Mouse (Mus musculus) liver, embryonic 11.5 days (tissue): ENCODE results near the gene C1s2. TPM values are rescaled to one million over a fixed set of nuclear protein-coding genes. Genes with fewer than 3 reads are reported as not detected.
A peak's percentile ranks its signal among the peaks of the same experiment; 100 is the strongest.
"Not testable (repeated sequence)": the region's sequence is repeated elsewhere in the genome, so short reads cannot be mapped to it uniquely, and the experiment has no call there.

Experiments
- ATAC-seq: fragments of 200-750 bp; cut with Nextera tagmentation; replicated peaks from 2 replicates; pipeline ENCODE4 v1.8.0; 2017; ENCODE audit warnings: moderate number of reproducible peaks, mild to moderate bottlenecking, moderate TSS enrichment, moderate library complexity; ENCODE audit not compliant: low FRiP score
- DNase-seq: peaks from one replicate; pipeline ENCODE4 v3.0.0-alpha.2; 2017; ENCODE audit warnings: low spot score
- H3K27ac ChIP-seq: fragments of 300-500 bp; sonication (generic); 2 replicates; pipeline ENCODE4 v1.5.1; 2014; ENCODE audit warnings: mild to moderate bottlenecking, low read depth, low read length, control low read depth
- H3K27me3 ChIP-seq: fragments of 300-500 bp; sonication (generic); replicated peaks from 2 replicates; pipeline ENCODE4 v1.6.1; 2014; ENCODE audit warnings: low read length, mixed read lengths; ENCODE audit not compliant: control insufficient read depth, insufficient read depth
- H3K36me3 ChIP-seq: fragments of 300-500 bp; sonication (generic); 2 replicates; pipeline ENCODE4 v1.6.1; 2014; ENCODE audit warnings: mild to moderate bottlenecking, low read length, moderate library complexity, mixed read lengths; ENCODE audit not compliant: control insufficient read depth, insufficient read depth
- H3K4me1 ChIP-seq: fragments of 300-500 bp; sonication (generic); replicated peaks from 2 replicates; pipeline ENCODE4 v1.6.1; 2014; ENCODE audit warnings: low read length, mixed read lengths; ENCODE audit not compliant: control insufficient read depth, insufficient read depth
- H3K4me2 ChIP-seq: fragments of 300-500 bp; sonication (generic); 2 replicates; pipeline ENCODE4 v1.6.1; 2014; ENCODE audit warnings: mild to moderate bottlenecking, control low read depth, moderate library complexity
- H3K4me3 ChIP-seq: fragments of 300-500 bp; sonication (generic); 2 replicates; pipeline ENCODE4 v1.5.1; 2014; ENCODE audit warnings: low read depth, low read length, control low read depth
- H3K9ac ChIP-seq: fragments of 300-500 bp; sonication (generic); 2 replicates; pipeline ENCODE4 v1.6.1; 2014; ENCODE audit warnings: low read depth, low read length, control low read depth
- H3K9me3 ChIP-seq: fragments of 300-500 bp; sonication (generic); 2 replicates; pipeline ENCODE4 v1.6.1; 2016; ENCODE audit warnings: low read length, inconsistent platforms, mixed read lengths; ENCODE audit not compliant: control insufficient read depth
- WGBS: fragments of 180-500 bp; shearing (Covaris S2); extraction: QIAGEN DNeasy Blood & Tissue Kit; methylation state at CpG from one replicate; pipeline ENCODE4 v1.1.7; 2014; 5-methylcytosine and 5-hydroxymethylcytosine counted together
- polyA plus RNA-seq: library from polyadenylated mRNA; unstranded; fragments of >200 nt; fragmentation: Nextera tagmentation; extraction: Ambion mirVana; gene quantifications from 2 replicates; pipeline ENCODE4 v1.2.1, GENCODE M21; 2014

C1s2 gene
- polyA plus RNA-seq, 1 experiment from 2014 or later: not detected

DNA sequence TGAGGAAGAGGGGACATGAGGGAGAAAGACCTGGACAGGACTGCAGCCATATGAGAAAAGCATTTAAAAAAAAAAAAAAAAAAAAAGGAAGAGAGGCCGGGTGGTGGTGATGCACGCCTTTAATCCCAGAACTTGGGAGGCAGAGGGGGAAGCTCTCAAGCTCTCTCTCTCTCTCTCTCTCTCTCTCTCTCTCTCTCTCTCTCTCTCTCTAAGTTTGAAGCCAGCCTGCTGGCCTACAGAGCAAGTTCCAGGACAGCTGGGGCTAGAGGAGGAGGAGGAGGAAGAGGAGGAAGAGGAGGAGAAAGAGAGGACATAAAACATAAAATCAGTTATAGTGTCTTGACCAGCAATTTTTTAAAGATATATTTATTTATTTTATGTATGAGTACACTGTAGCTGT, 22.2 kb upstream of the C1s2 start:
- WGBS: 62% methylated on average over 2 of the region's 2 CpGs
- Histone ChIP-seq H3K4me1 (peaks cover 6% of the 10 kb centered on the region), H3K9ac (no peak overlapping the region), H3K27ac (no peak overlapping the region), H3K4me3 (no peak overlapping the region), H3K27me3 (no peaks in the 10 kb centered on the region), H3K9me3 (peaks cover 4% of the 10 kb centered on the region; the same call in 1 of the 2 replicates), H3K36me3 (no peaks in the 10 kb centered on the region), H3K4me2 (no peak overlapping the region)
- DNase-seq (no peak), ATAC-seq (no peak)

DNA sequence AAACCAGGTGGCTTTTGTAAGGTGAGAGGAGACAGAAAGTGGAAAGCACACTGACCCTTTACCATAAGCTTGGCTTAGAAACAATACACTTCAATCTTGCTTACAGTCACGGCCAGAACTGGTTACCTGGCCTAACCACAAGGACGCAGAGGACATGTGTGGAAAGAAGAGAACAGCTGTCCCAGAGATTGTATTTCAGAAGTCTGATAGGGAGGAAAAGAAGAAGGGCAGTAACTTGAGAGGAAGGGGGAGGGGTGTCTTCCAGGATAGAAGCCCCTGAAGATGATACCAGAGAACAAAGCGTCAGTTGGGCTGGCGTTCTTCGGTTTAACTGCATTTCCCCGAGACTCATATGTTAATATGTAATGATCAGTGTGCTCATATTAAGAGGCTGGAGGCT, 20.0 kb upstream of the C1s2 start:
- no peaks in the 10 kb centered on the region for H3K4me1 ChIP-seq
- H3K27me3 ChIP-seq: no peaks in the 10 kb centered on the region
- H3K4me3 ChIP-seq: no peak overlapping the region
- 43% methylated on average over 6 of the region's 6 CpGs for WGBS
- H3K4me2 ChIP-seq: no peak overlapping the region
- H3K9ac ChIP-seq: no peak overlapping the region
- H3K36me3 ChIP-seq: no peaks in the 10 kb centered on the region
- H3K9me3 ChIP-seq: peaks cover 6% of the 10 kb centered on the region; the same call in 1 of the 2 replicates
- H3K27ac ChIP-seq: no peak overlapping the region
- no peak for ATAC-seq
- no peak for DNase-seq

DNA sequence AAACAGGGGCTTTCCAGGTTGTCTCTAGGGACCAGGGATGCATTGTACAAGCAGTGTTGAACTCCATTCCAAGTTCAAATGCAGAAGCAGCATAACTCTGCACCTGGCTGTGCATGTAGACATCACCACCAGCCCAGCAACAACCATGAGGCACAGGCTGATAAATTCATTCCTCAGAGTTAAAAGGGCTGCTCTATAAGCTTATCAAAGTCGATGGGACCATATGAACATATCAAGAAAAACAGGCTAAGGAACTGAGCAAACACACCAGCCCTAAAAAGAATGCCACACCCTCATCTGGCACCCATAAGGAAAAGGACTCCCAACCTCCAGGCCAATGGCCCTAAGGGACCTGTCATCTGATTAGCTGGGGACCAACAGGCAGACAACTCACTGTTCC, 10.5 kb upstream of the C1s2 start:
- Histone ChIP-seq H3K4me3 (no peak overlapping the region), H3K27ac (no peak overlapping the region; the same call in 1 of the 2 replicates), H3K27me3 (no peaks in the 10 kb centered on the region), H3K36me3 (no peaks in the 10 kb centered on the region), H3K4me2 (no peak overlapping the region; the same call in 1 of the 2 replicates), H3K9me3 (no peaks in the 10 kb centered on the region), H3K4me1 (no peaks in the 10 kb centered on the region; the same call in 1 of the 2 replicates), H3K9ac (no peak overlapping the region)
- ATAC-seq: peak; percentile 94
- no peak for DNase-seq
- WGBS: 53% methylated on average over 1 of the region's 1 CpGs

DNA sequence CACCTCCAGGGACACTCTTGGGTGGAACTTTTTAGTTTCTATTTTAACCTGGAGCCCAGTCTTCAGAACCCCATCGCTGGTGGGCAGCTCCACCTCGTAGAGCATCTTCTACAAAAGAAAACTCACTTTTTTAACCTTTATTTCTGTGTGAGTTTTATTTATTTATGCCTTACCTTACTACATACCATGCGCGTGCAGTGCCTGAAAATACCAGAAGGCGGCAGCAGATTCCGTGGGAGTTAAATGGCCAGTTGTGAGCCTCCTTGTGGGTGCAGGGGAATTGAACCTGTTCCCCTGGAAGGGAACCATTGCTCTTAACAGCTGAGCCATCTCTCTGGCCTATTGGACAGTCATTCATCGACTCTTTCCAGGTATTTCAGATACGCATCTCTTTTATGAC, 5.1 kb upstream of the C1s2 start:
- H3K27ac ChIP-seq: no peak overlapping the region
- ATAC-seq (no peak), DNase-seq (peak; percentile 60)
- H3K9ac ChIP-seq: no peak overlapping the region
- WGBS: 33% methylated on average over 8 of the region's 8 CpGs
- no peak overlapping the region for H3K4me3 ChIP-seq
- no peaks in the 10 kb centered on the region for H3K36me3 ChIP-seq
- no peaks in the 10 kb centered on the region; the same call in 1 of the 2 replicates for H3K4me1 ChIP-seq
- H3K27me3 ChIP-seq: no peaks in the 10 kb centered on the region
- no peaks in the 10 kb centered on the region for H3K9me3 ChIP-seq
- H3K4me2 ChIP-seq: no peak overlapping the region

DNA sequence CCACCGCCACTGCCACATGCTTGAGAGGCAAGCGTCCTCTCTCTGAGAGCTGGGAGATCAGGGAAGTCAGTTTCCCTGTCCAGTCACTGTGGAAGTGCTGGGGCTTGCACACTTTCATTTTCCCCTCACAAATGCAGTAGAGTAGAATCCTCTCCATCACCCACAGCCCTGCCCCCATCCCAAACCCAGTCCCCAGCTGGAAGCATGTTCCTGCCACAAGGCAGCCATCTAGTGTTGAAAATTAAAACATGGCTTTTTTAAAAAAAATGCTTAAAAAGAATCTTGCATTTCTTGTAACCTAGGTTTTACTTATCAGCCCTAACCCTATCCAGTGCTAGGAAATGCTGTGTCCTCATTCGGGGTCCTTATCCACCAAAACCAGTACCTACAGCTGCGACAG, 4.2 kb upstream of the C1s2 start:
- 71% methylated on average over 3 of the region's 4 CpGs for WGBS
- H3K4me2 ChIP-seq: no peak overlapping the region
- DNase-seq (no peak), ATAC-seq (no peak; the same call in 1 of the 2 replicates)
- no peaks in the 10 kb centered on the region for H3K36me3 ChIP-seq
- H3K27me3 ChIP-seq: no peaks in the 10 kb centered on the region
- no peak overlapping the region for H3K9ac ChIP-seq
- no peaks in the 10 kb centered on the region for H3K4me1 ChIP-seq
- no peaks in the 10 kb centered on the region for H3K9me3 ChIP-seq
- H3K4me3 ChIP-seq: no peak overlapping the region
- no peak overlapping the region for H3K27ac ChIP-seq

DNA sequence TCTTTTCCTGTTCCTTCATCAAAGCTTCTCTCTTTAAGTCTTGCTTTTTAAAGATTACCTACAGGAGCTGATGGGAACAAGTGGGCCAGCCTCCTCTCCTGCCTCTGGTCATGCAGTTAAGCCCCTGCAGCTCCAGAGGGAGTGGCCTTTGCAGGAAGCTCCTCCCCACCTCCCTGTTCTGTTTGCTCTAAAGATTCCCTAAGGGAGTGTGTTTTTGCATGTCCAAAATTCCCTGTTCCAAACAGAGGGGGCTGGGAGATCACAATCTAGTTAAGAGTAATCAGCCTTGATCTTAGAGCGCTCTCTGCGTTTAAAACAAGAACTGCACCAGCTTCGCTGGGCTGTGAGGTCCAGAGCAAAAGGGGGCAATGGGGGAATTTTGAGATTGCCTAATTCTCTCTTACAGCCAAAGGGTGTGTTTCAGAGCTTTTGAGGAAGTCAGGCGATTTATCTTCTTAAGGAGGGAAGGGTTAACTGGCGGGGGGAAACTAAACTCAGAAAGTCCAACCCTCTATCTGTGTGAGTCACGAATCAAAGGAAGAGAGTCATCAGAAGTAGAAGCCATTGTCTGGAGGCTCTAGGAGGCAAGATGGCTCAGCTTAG, 1.1 kb upstream of the C1s2 start:
- not testable (repeated sequence) for H3K4me1 ChIP-seq, H3K9ac ChIP-seq, H3K4me2 ChIP-seq, H3K36me3 ChIP-seq, H3K27me3 ChIP-seq, DNase-seq, H3K4me3 ChIP-seq, H3K9me3 ChIP-seq, ATAC-seq, H3K27ac ChIP-seq
- 17% methylated on average over 6 of the region's 6 CpGs for WGBS

DNA sequence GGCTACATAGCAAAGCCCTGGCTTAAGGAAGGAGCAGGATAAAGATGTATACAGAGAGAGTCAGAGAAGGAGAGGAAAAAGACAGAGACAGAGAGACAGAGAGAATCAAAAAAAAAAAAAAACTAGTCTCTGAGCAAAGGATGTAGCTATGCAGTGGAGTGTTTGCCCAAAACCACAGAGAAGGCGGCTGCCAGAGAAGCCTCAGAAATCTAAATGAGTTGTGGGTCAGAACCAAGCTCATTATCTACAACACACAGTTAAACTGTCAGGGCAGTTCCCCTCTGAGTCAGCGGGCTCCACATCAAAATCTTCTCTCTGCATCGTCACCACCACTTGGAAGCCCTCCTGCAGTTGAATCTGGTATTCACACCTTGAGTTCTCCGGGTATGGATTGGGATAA, 5.1 kb downstream of the C1s2 start:
- no peak overlapping the region for H3K27ac ChIP-seq
- H3K9ac ChIP-seq: no peak overlapping the region
- H3K9me3 ChIP-seq: no peaks in the 10 kb centered on the region
- ATAC-seq (no peak), DNase-seq (no peak)
- H3K4me1 ChIP-seq: no peaks in the 10 kb centered on the region
- WGBS: 50% methylated on average over 4 of the region's 4 CpGs
- H3K4me2 ChIP-seq: no peak overlapping the region
- no peak overlapping the region for H3K4me3 ChIP-seq
- H3K27me3 ChIP-seq: no peaks in the 10 kb centered on the region
- no peaks in the 10 kb centered on the region for H3K36me3 ChIP-seq

DNA sequence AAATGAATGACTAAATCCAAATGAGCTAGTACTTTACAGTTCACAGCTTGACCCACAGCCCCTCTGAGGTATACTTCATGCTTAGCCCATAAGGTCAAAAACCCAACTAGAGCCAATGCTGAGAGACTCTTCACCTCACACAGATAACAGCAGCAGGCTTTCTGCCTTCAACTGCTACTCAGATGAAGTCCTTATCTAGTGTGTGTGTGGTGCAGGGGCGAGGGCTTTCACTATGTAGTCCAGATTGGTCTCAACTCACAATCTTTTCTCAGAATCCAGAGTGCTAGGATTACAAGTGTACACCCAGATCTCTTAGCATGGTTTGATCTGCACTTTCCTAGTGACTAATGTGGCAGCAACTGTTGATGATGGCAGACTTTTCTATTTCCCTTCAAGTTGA, 9.7 kb downstream of the C1s2 start:
- H3K9me3 ChIP-seq, H3K4me1 ChIP-seq, H3K27me3 ChIP-seq, H3K27ac ChIP-seq, H3K4me2 ChIP-seq, H3K36me3 ChIP-seq, DNase-seq, H3K9ac ChIP-seq, ATAC-seq, H3K4me3 ChIP-seq: not testable (repeated sequence)
- 32% methylated on average over 1 of the region's 1 CpGs for WGBS

DNA sequence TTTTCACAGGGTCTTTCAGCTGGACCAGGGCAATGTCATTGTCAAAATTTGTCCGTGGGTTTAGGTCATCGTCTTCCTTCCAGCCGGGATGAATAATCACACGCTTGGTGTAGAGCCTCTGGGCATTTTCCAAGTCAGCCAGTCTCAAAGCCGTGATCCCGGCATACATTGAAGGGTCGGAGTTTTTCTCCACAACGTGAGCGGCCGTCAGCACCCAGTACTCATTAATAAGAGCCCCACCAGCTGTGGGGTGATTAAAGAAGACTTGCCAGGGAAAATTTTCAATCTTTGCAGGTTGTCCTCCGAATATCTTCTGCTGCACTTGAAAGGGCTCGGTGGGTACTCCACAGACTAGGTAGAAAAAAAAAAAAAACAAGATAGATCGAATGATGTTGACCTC, 10.3 kb downstream of the C1s2 start:
- Histone ChIP-seq H3K36me3 (no peaks in the 10 kb centered on the region), H3K9me3 (no peaks in the 10 kb centered on the region), H3K4me3 (no peak overlapping the region), H3K9ac (no peak overlapping the region), H3K4me1 (no peaks in the 10 kb centered on the region), H3K4me2 (no peak overlapping the region), H3K27me3 (no peaks in the 10 kb centered on the region), H3K27ac (no peak overlapping the region)
- WGBS: 84% methylated on average over 13 of the region's 13 CpGs
- ATAC-seq (no peak), DNase-seq (no peak)
